Mouse (Mus musculus) midbrain, embryonic 14.5 days (tissue): ENCODE data around the gene Wdr83. TPM values are rescaled to one million over a fixed set of nuclear protein-coding genes. Genes with fewer than 3 reads are reported as not detected.

Experiments
- ATAC-seq: fragments of 200-750 bp; cut with Nextera tagmentation; 2 replicates; pipeline ENCODE4 v1.8.0; 2017; ENCODE audit warnings: moderate number of reproducible peaks, moderate library complexity; ENCODE audit not compliant: low FRiP score, low TSS enrichment
- DNase-seq: peaks from one replicate; pipeline ENCODE4 v3.0.0-alpha.2; 2015
- H3K27ac ChIP-seq: fragments of 300-500 bp; sonication (generic); replicated peaks from 2 replicates; pipeline ENCODE4 v1.5.1; 2014; ENCODE audit warnings: mild to moderate bottlenecking, low read depth, low read length, moderate library complexity
- H3K27me3 ChIP-seq: fragments of 300-500 bp; sonication (generic); 2 replicates; pipeline ENCODE4 v1.6.1; 2014; ENCODE audit warnings: low read length, control low read depth, mixed read lengths; ENCODE audit not compliant: control insufficient read depth, insufficient read depth
- H3K36me3 ChIP-seq: fragments of 300-500 bp; sonication (generic); 2 replicates; pipeline ENCODE4 v1.6.1; 2014; ENCODE audit warnings: low read length, control low read depth; ENCODE audit not compliant: control insufficient read depth, insufficient read depth
- H3K4me1 ChIP-seq: fragments of 300-500 bp; sonication (generic); 2 replicates; pipeline ENCODE4 v1.6.1; 2014; ENCODE audit warnings: mild to moderate bottlenecking, antibody characterized with exemption, low read length, control low read depth; ENCODE audit not compliant: control insufficient read depth, insufficient read depth
- H3K4me2 ChIP-seq: fragments of 300-500 bp; sonication (generic); 2 replicates; pipeline ENCODE4 v1.6.1; 2014; ENCODE audit warnings: mild to moderate bottlenecking, low read length, moderate library complexity
- H3K4me3 ChIP-seq: fragments of 300-500 bp; sonication (generic); replicated peaks from 2 replicates; pipeline ENCODE4 v1.5.1; 2014; ENCODE audit warnings: low read depth, low read length
- H3K9ac ChIP-seq: fragments of 300-500 bp; sonication (generic); replicated peaks from 2 replicates; pipeline ENCODE4 v1.6.1; 2014; ENCODE audit warnings: mild to moderate bottlenecking, low read length, moderate library complexity
- H3K9me3 ChIP-seq: fragments of 300-500 bp; sonication (generic); 2 replicates; pipeline ENCODE4 v1.6.1; 2016; ENCODE audit warnings: low read length, control low read depth, mixed read lengths; ENCODE audit not compliant: control insufficient read depth
- WGBS: fragments of 180-500 bp; shearing (Covaris S2); extraction: QIAGEN DNeasy Blood & Tissue Kit; methylation state at CpG from one replicate; pipeline ENCODE4 v1.1.7; 2014; 5-methylcytosine and 5-hydroxymethylcytosine counted together
- microRNA-seq: library from miRNA; unstranded; fragments of <30 nt; microRNA quantifications from one replicate; pipeline ENCODE4, GENCODE M21; 2016
- polyA plus RNA-seq: library from polyadenylated mRNA; unstranded; fragments of >200 nt; fragmentation: Nextera tagmentation; extraction: Ambion mirVana; gene quantifications from 2 replicates; pipeline ENCODE4 v1.2.1, GENCODE M21; 2014

Wdr83 gene
- polyA plus RNA-seq, 1 experiment from 2014 or later: 53.9 TPM

- Histone ChIP-seq H3K27me3 (no peaks in the 10 kb centered on the region), H3K9ac (peak within 1 kb of the TSS; percentile 96), H3K9me3 (no peaks in the 10 kb centered on the region), H3K4me2 (peak within 1 kb of the TSS; percentile 90), H3K36me3 (peaks cover 45% of the 10 kb centered on the region), H3K4me3 (peak within 1 kb of the TSS; percentile 99), H3K4me1 (peaks cover 36% of the 10 kb centered on the region), H3K27ac (peak within 1 kb of the TSS; percentile 85)
- peak; percentile 98 for DNase-seq
- ATAC-seq: peak; percentile 80
- WGBS: under 1% methylated on average over 71 of the region's 75 CpGs
Observed at GRCm38 (mm10) chr8:85026670-85027515, 54.2 kb downstream of the Wdr83 start, which contains the start of gene Trir. TSS of gene Trir (plus strand) at chr8:85026823.

- DNase-seq: peak; percentile 93
- Histone ChIP-seq H3K9ac (peak within 1 kb of the TSS; percentile 70), H3K27ac (peak within 1 kb of the TSS; percentile 55), H3K27me3 (no peaks in the 10 kb centered on the region), H3K36me3 (peaks cover 47% of the 10 kb centered on the region), H3K4me3 (peak within 1 kb of the TSS; percentile 89), H3K4me2 (peak within 1 kb of the TSS; percentile 90), H3K4me1 (peaks cover 36% of the 10 kb centered on the region), H3K9me3 (no peaks in the 10 kb centered on the region)
- 6% methylated on average over 30 of the region's 30 CpGs for WGBS
- peak; percentile 87 for ATAC-seq
Observed at GRCm38 (mm10) chr8:85025098-85025932, 55.8 kb downstream of the Wdr83 start, which contains the start of gene Asna1. TSS of gene Asna1 (minus strand) at chr8:85025281.

Small RNA genes within 50 kb of the gene (microRNA-seq; reads per million reads assigned to microRNA genes)
- gene Gm23388: 0.88 reads per million
- 2.4 reads per million, percentile 15 among the genes with 10 or more reads in this experiment for gene Mir7070

Other genes starting within 250 kb of the Wdr83 start
- gene Gadd45gip1, start 249.8 kb downstream of the Wdr83 start, polyA plus RNA-seq: 32.7 and 35.8 TPM in 2 replicates
- gene Rad23a, start 240.6 kb downstream of the Wdr83 start, polyA plus RNA-seq: 83.4 and 84.3 TPM in 2 replicates
- 434 and 525 TPM in 2 replicates for gene Calr, start 234.4 kb downstream of the Wdr83 start, polyA plus RNA-seq
- 95.6 and 111 TPM in 2 replicates for gene Farsa, start 224.3 kb downstream of the Wdr83 start, polyA plus RNA-seq
- 17.4 and 27.4 TPM in 2 replicates for gene Syce2, start 209.2 kb downstream of the Wdr83 start, polyA plus RNA-seq
- gene Gcdh, start 187.4 kb downstream of the Wdr83 start, polyA plus RNA-seq: 22.4 and 25.9 TPM in 2 replicates
- 0.19 and 0.63 TPM in 2 replicates for gene Klf1, start 179.4 kb downstream of the Wdr83 start, polyA plus RNA-seq
- 4.0 and 5.4 TPM in 2 replicates for gene Dnase2a, start 172.7 kb downstream of the Wdr83 start, polyA plus RNA-seq
- gene Mast1, start 143.9 kb downstream of the Wdr83 start, polyA plus RNA-seq: 69.5 and 69.9 TPM in 2 replicates
- gene Rtbdn, start 134.3 kb downstream of the Wdr83 start, polyA plus RNA-seq: 0.99 and 1.4 TPM in 2 replicates
- not detected in 2 replicates for gene Gm49661, start 111.9 kb downstream of the Wdr83 start, polyA plus RNA-seq
- 1,531 and 1,588 TPM in 2 replicates for gene Prdx2, start 111.7 kb downstream of the Wdr83 start, polyA plus RNA-seq
- gene Rnaseh2a, start 111.5 kb downstream of the Wdr83 start, polyA plus RNA-seq: 51.7 and 54.4 TPM in 2 replicates
- gene Junb, start 102.6 kb downstream of the Wdr83 start, polyA plus RNA-seq: 4.3 and 5.7 TPM in 2 replicates
- gene Hook2, start 90.7 kb downstream of the Wdr83 start, polyA plus RNA-seq: 25.8 and 31.4 TPM in 2 replicates
- not detected in 2 replicates for gene Best2, start 66.8 kb downstream of the Wdr83 start, polyA plus RNA-seq
- gene Asna1, start 56.0 kb downstream of the Wdr83 start, polyA plus RNA-seq: 130 and 155 TPM in 2 replicates
- gene Trir, start 54.5 kb downstream of the Wdr83 start, polyA plus RNA-seq: 157 and 191 TPM in 2 replicates
- 32.0 and 41.0 TPM in 2 replicates for gene Tnpo2, start 44.4 kb downstream of the Wdr83 start, polyA plus RNA-seq
- gene Fbxw9, start 21.3 kb downstream of the Wdr83 start, polyA plus RNA-seq: 65.0 and 80.9 TPM in 2 replicates
- gene Gm5741, start 13.3 kb downstream of the Wdr83 start, polyA plus RNA-seq: 1.7 TPM in 1 of 2 replicates, not detected in the other
- gene Dhps, start 9.5 kb downstream of the Wdr83 start, polyA plus RNA-seq: 88.8 and 95.8 TPM in 2 replicates
- gene Wdr83os, start 566 bp downstream of the Wdr83 start, polyA plus RNA-seq: 141 and 154 TPM in 2 replicates
- 13.3 and 17.2 TPM in 2 replicates for gene Man2b1, start 2.0 kb upstream of the Wdr83 start, polyA plus RNA-seq
- 3.0 and 4.0 TPM in 2 replicates for gene Zfp791, start 41.8 kb upstream of the Wdr83 start, polyA plus RNA-seq
- gene Cks1brt, start 70.6 kb upstream of the Wdr83 start, polyA plus RNA-seq: not detected in 2 replicates
- gene Olfr371, start 144.7 kb upstream of the Wdr83 start, polyA plus RNA-seq: not detected in 2 replicates
- gene Orc6, start 218.3 kb upstream of the Wdr83 start, polyA plus RNA-seq: 77.0 and 77.5 TPM in 2 replicates
- 155 and 182 TPM in 2 replicates for gene Vps35, start 218.5 kb upstream of the Wdr83 start, polyA plus RNA-seq